Mouse (Mus musculus) heart, adult 11 months (tissue): Measurements from ENCODE around the gene Veph1.

Experiments
- DNase-seq: peaks from one replicate; pipeline ENCODE4 v3.0.0; 2022

The Veph1 gene

GRCm38 (mm10) chr3:66220554-66221242 lies 75.9 kb downstream of the Veph1 start:
- DNase-seq, result peak; percentile 91

DNA sequence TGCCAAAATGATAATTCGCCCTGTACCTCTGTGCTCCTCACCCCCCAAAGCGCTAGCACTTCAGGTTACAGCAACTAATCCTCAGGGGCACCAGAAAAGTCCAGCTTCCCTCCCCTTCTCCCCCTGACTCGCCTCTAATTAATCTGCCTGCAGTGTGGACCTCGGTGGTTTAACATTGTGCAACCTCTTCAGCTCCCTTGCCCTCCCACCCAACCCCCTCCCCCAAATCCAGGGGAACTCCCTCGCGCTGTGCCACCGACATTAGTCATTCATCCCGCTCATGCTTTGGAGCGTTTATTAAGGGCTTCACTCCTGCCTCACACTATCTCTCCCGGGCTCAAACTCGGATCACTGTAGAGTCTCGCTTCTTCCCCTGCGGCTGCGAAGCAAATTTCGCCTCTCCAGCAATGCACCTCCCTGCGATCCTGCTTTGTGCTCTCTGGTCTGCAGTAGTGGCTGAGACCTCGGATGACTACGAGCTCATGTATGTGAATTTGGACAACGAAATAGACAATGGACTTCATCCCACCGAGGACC lies 76.9 kb downstream of the Veph1 start, which contains the start of gene Ptx3:
TSS of gene Ptx3 (plus strand) at position 256 of the 537 bp plus-strand sequence.
- peak; percentile 86 for DNase-seq

DNA sequence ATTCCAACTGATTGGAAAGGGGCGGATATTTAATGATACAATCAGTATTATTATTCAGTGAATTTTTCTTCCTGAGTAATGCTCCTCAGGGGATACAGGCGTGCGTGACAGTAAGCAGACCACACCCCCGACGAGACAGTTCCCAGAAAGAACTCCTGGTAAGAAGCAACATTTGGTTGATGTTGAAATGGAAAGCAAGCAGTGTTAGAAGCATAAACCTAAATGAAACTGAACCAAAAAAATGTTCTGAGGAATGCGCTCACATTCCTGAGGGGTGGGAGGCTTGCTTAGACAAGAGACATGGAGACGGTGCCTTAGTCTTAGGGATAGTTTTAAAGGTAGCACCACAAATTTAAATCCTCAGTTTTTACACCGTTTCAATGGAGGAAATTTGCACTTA lies 80.9 kb downstream of the Veph1 start:
- peak; percentile 89 for DNase-seq

DNA sequence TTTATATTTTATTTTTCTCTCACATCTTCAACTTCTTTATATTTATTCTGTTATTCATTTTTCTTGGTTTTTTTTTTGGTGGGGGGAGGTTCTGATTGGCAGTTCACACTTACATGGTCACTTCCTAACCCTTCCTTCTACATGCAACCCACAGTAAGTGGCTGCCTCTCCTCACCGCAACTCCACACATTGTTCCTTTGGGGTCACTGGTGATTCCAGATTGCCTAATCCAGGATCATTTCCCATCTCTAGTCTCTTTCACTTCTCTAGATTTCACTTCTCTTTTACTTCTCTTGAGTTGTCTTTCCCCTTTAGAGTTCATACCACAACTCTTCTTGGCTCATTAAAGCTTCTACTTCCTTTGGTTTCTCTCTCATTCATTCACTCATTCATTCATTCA lies 83.1 kb downstream of the Veph1 start:
- DNase-seq, result no peak

GRCm38 (mm10) chr3:66208836-66209573 lies 87.6 kb downstream of the Veph1 start:
- DNase-seq, result no peak

GRCm38 (mm10) chr3:66193910-66194562 lies 102.6 kb downstream of the Veph1 start:
- DNase-seq, result peak; percentile 16

DNA sequence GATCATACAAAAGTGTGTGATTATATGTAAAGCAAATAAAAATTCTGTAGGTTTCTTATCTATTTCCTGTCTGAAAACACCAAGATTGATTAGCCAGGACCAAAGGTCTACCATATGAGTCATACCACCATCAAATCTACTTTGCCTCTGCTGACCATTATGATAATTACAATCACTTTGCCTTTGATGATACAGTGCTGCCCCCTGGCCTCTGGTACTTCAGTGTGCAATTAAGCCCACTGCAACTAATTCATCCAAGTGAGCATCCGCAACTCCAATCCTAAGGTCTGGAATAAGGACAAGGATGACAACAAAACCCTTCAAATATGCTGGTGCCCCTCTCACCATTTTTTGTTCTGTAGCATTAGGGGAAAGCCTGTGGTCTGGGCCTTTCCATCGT lies 117.0 kb downstream of the Veph1 start:
- no peak for DNase-seq

GRCm38 (mm10) chr3:66172907-66173306 lies 123.7 kb downstream of the Veph1 start:
- peak; percentile 88 for DNase-seq

GRCm38 (mm10) chr3:66169873-66170538 lies 126.6 kb downstream of the Veph1 start:
- DNase-seq, result no peak

- DNase-seq, result no peak
Measured at GRCm38 (mm10) chr3:66166606-66167290, 129.9 kb downstream of the Veph1 start.

DNA sequence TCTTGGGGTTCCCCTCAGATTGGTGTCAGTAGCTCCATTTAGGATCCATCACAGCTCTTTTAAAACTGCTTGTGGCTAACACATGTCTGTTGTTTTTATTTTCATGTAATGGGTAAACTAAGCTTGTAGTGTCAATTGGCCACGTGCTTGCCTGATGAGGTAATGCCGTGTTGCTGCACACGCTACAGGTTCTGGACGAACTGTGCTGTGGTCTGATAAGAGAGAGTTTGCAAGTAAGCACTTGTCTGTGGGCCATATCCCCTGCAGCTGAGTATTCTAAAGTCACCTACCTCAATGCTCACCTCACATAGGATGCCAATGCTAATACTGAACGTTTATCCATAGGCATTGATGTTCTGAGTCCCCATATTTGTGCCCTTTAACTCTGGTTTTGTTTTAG lies 131.6 kb downstream of the Veph1 start:
- DNase-seq, result no peak

DNA sequence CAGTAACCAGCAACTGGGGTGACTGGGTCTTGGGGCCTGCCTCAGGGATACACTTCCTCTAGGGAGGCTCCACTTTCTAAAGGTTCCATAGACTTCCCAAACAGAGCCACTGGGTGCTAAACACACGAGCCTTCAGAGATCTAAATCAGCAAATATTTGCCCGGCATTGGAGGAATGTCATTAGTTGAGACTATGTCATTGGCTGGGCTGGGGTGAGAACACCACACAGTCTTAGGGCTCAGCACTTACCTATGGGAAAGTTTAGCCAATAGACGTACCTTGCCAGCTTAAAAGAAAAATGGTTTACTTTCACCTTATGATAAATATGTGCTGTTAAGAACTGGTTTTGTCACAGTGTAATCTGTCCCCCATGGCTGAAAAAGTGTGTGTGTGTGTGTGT lies 132.1 kb downstream of the Veph1 start:
- DNase-seq, result no peak

- no peak for DNase-seq
Measured at GRCm38 (mm10) chr3:66162612-66163011, 134.0 kb downstream of the Veph1 start.

GRCm38 (mm10) chr3:66157947-66158346 lies 138.7 kb downstream of the Veph1 start:
- DNase-seq, result no peak

GRCm38 (mm10) chr3:66137601-66138000 lies 159.0 kb downstream of the Veph1 start:
- DNase-seq, result no peak

DNA sequence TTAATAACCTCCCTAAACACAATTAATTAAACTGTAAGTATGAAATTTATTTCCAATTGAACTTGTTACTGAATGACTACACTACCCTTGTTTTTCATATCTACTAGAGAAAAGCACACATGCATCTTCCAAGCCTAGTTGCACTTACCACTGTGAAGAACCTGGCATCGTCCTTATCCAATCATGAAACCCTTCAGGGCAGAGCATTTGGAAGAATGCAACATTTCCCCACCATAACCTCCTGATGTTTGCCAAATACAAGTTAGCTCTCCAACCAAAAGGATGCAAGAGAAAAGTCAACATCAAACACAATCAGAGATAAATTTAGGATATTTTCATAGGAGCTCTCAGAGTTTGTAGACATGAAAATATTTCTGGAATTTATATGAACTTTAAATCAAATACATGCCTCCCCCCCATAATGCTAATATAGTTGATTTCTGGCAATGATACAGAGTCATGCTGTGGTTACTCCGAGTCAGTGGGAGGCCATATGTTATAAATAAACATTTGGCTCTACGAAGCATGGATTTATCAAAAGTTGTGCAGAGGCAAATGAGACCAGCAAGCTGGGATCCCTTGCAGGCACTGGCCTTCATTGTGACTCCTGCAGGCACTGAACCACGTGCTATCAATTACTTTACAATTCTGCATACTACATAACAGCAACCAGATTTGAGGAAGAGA lies 165.2 kb downstream of the Veph1 start:
- DNase-seq, result no peak

DNA sequence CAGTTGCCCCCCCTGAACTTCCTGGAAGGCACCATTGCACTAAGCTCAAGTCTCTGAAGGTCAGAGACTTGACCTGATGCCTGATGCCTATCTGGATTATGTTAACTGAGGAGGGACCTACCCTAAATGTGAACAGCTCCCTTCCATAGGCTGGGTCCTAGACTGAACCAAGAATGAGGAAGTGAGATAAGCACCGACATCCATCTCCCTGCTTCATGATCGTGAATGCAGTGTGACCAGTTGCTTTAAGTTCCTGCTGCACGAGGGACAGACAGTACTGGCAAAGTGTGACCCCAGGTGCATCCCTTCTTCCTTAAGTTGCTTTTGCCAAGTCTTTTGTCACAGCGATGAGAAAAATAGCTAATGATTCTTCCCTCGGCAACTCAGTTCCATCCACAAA lies 166.9 kb downstream of the Veph1 start:
- DNase-seq, result no peak

DNA sequence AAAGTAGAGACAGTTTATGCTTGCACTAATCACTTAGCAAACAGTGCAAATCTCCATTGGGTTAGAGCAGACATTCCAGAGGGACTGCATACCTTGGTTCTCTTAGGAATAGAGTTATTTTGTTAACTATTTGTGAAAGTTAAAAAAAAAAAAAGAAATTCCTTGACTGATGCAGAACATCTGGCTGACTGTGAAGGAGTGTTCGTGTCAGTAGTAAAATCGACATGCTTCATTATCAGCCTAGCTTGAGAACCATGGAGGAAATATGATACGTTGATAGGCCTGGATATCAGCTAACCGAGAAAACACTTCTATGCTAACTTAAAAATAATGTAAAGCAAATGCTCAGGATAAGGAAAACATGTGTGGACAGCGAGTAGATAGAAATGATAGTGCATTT lies 191.1 kb downstream of the Veph1 start:
- DNase-seq, result no peak

GRCm38 (mm10) chr3:66102599-66102932 lies 194.1 kb downstream of the Veph1 start:
- no peak for DNase-seq

GRCm38 (mm10) chr3:66101809-66102598 lies 194.6 kb downstream of the Veph1 start:
- DNase-seq, result no peak

- no peak for DNase-seq
Measured at GRCm38 (mm10) chr3:66101074-66101473, 195.6 kb downstream of the Veph1 start.
